Mouse (Mus musculus) layer of hippocampus, postnatal 36 days (tissue): ENCODE data around the gene Mex3a. TPM values are rescaled to one million over a fixed set of nuclear protein-coding genes. Genes with fewer than 3 reads are reported as not detected.
A peak's percentile ranks its signal among the peaks of the same experiment; 100 is the strongest.

Experiments
- DNase-seq, 2 experiments: peaks; one replicate each; pipeline ENCODE4 v3.0.0; 2022
- total RNA-seq, 2 experiments: library from RNA; stranded (reverse); gene quantifications; 2 replicates each; pipeline ENCODE4 v1.2.3; 2021

The Mex3a gene
- total RNA-seq, 2 experiments from 2014 or later, result 4.0 to 4.4 TPM

GRCm38 (mm10) chr3:88529204-88530000 is 2.8 kb upstream of the Mex3a start:
- DNase-seq, result no peak

GRCm38 (mm10) chr3:88530082-88530864 is 1.9 kb upstream of the Mex3a start:
- no peak for DNase-seq

DNA sequence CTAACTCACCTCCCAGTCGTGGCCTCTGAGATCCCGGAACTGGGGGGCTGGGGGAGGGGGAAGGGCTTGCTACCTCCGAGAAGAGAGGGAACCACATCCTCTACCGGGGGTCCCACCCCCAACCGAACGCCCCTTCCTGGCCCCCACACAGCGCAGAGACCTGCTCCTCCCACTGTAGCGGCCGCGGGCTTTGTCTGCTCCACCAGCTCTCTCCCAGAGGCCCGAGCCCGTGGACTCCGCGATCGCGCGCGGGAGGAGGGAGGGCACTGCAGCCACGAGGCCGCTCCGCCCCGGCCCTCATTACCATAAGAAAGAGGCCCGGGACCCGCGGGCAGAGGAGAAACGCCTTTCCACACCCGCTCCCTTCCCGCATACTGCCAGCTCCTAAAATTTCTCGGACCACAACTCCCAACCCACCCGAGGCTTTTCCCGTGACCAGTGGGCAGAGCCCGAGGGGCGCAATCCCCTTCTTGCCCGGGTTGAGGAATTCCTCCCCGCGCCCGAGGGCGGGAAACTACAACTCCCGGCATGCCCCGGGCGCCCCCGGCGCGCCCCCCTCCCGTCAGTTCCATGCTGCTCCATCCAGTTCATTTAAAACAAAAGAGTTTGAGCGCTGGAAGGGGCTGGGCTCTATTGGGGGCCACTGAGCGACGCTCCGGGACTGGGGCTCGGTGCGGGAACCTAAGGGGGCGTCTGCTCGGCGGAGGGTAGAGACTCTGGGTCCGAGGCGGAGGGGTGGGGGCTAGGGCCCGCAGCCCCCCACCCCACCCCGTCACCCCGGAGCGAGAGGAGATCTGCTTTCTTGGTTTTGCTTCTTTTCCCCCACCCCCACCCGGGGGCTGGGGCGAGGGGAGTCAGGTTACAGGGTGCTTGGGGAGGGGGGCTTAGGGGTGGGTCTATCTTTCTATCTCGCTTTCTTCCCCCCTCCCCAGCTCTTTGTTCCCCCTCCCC is 572 bp upstream of the Mex3a start:
- peak; percentile 89 for DNase-seq

DNA sequence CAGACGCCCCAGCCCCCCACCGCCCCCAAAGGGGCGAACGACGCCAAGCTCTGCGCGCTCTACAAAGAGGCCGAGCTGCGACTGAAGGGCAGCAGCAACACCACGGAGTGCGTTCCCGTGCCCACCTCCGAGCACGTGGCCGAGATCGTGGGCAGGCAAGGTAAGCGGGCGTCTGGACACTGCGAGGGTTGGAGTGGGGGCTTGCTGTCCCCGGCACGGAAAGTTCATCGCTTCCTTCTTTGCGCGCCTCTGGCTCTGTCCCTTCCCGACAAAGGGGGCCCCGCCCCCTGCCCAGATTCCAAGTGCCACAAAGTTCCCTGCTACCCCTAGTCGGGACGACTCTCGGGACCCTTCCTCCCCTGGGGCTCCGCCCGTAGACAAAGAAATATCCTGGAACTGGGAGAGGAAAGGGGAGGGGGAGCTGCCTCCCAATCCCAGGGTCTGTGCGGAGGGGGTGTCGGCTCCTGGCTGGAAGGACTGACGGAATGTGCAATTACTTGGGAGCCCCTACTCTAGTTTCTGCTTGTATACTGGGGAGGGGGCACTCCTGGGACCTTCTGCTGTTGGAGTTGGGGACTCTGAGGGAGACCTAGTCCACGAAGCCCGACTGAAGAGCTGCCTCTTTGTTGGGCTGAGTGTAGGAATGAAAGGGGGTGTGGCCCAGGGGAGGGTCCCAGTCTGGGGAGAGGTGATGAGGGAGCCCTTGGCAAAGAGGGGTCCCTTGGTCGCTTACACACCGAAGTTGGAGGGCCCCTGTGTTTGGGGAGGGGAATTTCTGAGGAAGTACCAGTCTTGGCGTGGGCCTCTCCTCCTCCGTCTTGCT is 705 bp downstream of the Mex3a start:
- no peak for DNase-seq

DNA sequence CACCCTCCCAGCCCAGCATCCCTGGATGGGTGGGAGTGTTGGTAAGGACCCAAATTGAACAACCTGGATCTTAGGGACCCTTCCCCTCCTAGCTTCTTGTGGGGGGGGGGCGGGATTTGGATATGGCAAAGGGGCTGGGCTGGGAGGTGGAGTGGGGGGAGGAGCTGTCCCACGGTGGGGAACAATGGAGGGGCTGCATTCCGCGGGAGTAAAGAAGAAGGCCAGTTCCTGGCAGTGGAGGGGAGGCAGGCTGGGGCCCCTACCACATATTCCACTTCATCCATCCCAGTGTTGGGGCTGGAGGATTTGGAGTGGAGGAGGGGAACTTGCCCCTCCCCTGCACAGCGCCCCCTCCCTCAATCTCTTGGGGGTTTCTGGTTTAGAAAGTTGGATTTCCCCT is 1.5 kb downstream of the Mex3a start:
- DNase-seq, result no peak

GRCm38 (mm10) chr3:88535005-88535404 is 2.8 kb downstream of the Mex3a start:
- no peak for DNase-seq

- no peak for DNase-seq
These were observed 3.3 kb downstream of the Mex3a start for GRCm38 (mm10) chr3:88535527-88535926.

- DNase-seq, result peak; percentile 61 to 78
These were observed 4.1 kb downstream of the Mex3a start for GRCm38 (mm10) chr3:88536103-88536930.

GRCm38 (mm10) chr3:88537146-88537545 is 5.0 kb downstream of the Mex3a start:
- DNase-seq, result no peak

- DNase-seq, result no peak
These were observed 6.3 kb downstream of the Mex3a start for GRCm38 (mm10) chr3:88538271-88539145.

DNA sequence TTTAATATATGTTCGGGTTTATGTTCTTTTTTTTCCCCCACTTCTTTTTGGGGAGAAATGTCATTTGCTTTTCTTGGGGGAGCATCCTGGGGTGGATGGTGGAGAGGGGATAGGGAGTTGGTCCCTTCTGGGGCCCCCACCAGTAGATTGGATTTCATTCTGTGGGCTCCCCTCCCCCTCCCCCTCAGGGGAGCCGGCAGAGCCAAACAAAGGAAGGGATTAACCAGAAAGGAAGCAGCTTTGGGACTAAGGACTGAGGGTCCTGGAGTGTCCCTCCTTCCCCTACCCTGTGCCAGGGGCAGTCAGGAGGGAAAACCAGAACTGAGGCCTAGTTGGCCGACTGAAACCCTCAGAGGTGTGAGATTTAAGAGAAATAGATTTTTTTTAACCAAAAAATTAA is 7.2 kb downstream of the Mex3a start:
- no peak for DNase-seq

- no peak for DNase-seq
These were observed 7.9 kb downstream of the Mex3a start for GRCm38 (mm10) chr3:88540085-88540484.

DNA sequence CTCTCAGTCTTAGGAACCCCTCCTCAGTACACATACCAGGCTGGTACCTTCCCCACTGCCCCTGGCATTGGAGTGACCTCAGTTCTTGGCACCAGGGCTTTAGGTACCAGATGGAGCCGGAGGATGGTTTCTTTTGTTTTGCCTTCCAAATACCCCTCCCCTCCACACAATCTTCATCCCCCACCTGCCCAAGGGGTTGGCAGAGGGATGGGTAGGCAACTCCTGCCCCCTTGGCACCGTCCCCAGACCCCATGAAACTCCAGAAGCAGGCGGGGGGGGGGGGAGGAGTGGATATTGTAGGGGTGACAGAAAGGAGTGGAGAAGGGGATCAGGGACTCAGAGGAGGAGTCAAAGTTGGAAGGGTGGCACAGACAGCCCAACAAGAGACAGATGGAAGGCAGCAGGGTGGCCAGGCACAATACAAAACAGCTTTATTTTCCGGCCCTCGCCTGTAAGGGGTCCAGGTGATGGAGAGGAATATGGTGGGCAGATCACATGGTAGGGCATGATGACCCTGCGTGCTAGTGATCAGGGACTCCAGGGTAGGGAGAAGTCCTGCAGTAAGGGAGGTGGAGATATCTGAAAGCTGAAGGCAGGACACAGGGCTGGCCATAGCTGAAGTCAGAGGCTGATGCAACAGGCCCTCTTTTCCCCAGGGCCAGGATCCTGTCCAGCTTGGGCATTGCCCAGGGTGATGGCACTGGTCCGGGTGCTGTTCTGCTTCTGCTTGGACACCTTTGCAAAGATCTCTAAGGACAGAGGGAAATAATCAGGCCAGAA is 9.6 kb downstream of the Mex3a start:
- no peak for DNase-seq

GRCm38 (mm10) chr3:88542486-88542885 is 10.3 kb downstream of the Mex3a start:
- no peak for DNase-seq

DNA sequence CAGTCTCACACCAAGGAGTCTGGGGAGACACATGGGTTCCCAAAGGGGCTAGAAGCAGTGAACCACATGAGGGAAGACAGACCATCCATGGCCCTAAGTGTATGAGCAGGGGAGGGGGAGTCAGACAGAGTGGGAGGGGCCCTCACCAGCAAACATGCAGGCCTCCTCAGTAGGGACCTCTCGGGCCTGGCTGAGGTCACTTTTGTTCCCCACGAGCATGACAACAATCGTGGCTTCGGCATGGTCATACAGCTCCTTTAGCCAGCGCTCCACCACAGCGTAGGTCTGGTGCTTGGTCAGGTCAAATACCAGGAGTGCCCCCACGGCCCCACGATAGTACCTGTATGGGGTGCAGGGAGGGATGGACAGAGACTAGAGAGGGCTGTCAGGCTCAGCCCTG is 11.0 kb downstream of the Mex3a start:
- DNase-seq, result no peak

GRCm38 (mm10) chr3:88543651-88544410 is 11.6 kb downstream of the Mex3a start:
- no peak for DNase-seq

- no peak for DNase-seq
These were observed 12.3 kb downstream of the Mex3a start for GRCm38 (mm10) chr3:88544514-88544913.

GRCm38 (mm10) chr3:88544955-88545591 is 12.9 kb downstream of the Mex3a start:
- no peak for DNase-seq
